Mouse (Mus musculus) Patski (cell line): ENCODE data around the gene Ptprf. TPM values are rescaled to one million over a fixed set of nuclear protein-coding genes. Genes with fewer than 3 reads are reported as not detected.

Source experiments
- ATAC-seq: fragments of 100-300 bp; one replicate; pipeline ENCODE4 v1.8.0; 2021
- CTCF ChIA-PET: fragments of 350-600 bp; sonication (Branson Sonifier 250); formaldehyde crosslinking; loops from one replicate; lab custom pipeline; 2022; ENCODE audit warnings: inconsistent platforms; lab: Charles Lee
- POLR2A ChIA-PET: fragments of 350-600 bp; sonication (Branson Sonifier 250); formaldehyde crosslinking; loops from one replicate; lab custom pipeline; 2022; ENCODE audit warnings: antibody characterized with exemption, inconsistent platforms; lab: Charles Lee
- DNase-seq: peaks from one replicate; pipeline ENCODE4 v3.0.0-alpha.2; 2011; ENCODE audit warnings: low read depth, low spot score
- H3K27me3 ChIP-seq: fragments of 371-371 bp; one replicate; pipeline ENCODE4 v1.5.1; 2021
- CTCF ChIP-seq: fragments of 100-300 bp; IDR thresholded peaks from one replicate; pipeline ENCODE4 v1.5.1; 2021
- in situ Hi-C: fragments of 300-500 bp; cut with MboI; formaldehyde crosslinking; loops from 3 replicates; pipeline ENCODE4 v1.11.1; 2018; ENCODE audit warnings: low pct_unique_long_range_greater_than_20kb, mixed read lengths
- polyA plus RNA-seq: library from polyadenylated mRNA; unstranded; gene quantifications from one replicate; pipeline ENCODE4 v1.2.3, GENCODE M21; 2021

The Ptprf gene
- polyA plus RNA-seq, 1 experiment from 2014 or later: 5.9 TPM

DNA sequence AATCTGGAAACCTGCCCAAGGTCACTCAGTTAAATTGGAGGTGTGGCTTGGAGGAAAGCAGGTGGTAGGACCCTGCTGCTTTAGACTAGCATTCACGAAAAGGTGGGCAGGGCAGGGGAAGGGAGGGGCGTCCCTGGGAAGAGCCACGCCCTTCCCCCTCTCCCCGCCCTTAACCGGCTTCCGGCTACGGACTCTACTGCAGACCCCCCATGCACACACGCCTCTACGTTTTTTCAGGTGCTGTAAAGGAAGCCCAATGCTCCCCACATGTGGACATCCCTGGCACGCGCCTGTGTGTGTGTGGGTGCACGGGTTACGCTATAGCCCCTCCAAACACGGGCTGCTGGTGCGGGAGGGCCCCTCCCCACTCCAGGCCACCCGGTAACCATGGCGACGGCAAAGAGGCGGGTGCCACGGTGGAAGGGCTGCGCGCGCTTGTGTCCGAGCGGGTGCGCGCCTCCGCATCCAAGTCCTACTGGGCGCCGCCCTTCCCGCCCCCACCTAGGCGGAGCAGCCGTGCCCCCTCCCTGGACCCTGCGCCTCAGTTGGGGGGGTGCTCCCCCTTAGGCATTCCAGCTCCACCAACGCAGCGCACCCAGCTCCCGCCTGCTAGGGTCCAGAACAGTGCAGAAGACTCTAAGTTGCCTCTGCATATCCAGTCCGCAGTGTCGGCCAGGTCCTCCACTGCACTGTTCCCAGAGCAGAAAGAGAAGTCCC lies 30.5 kb downstream of the Ptprf start:
- no peaks in the 10 kb centered on the region for H3K27me3 ChIP-seq
- DNase-seq (no peak), ATAC-seq (no peak)
- ChIA-PET POLR2A (no interaction called here), CTCF (no interaction called here)
- in situ Hi-C loops: no loop called here
- no peak for TF ChIP-seq CTCF

DNA sequence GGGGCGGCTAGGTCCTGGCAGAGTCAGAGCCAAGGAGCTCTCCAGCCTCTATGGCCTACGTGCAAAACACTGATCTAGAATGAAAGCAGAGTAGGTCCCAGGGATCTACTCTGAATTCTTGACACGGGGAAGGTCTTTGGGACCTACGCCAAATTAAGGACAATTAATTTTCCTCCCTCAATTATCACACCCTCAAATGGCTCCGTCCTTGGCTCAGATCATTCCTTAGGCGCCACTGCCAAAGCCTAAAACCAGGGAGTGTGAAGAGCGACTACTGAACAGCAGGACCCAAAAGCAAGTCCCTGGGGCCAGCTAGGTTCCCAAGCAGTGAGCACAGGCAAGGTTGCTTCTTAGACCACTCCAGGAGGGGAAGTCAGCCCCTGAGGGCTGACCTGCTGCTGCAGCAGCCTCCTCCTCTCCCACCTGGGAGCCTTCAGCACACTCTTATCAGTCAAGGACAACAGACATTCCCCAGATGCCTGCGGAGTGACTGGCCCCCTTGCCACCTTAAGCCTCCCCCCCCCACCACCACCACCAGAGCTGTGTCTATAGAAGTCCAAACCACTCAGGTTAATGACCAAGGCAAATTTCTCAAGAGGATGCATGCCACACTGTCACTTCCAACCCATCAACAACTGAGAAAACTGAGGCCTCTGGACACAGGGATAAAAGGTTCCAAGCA lies 31.3 kb downstream of the Ptprf start:
- TF ChIP-seq CTCF: no peak
- no peaks in the 10 kb centered on the region for H3K27me3 ChIP-seq
- in situ Hi-C loops: no loop called here
- DNase-seq (no peak), ATAC-seq (no peak)
- ChIA-PET POLR2A (no interaction called here), CTCF (no interaction called here)

DNA sequence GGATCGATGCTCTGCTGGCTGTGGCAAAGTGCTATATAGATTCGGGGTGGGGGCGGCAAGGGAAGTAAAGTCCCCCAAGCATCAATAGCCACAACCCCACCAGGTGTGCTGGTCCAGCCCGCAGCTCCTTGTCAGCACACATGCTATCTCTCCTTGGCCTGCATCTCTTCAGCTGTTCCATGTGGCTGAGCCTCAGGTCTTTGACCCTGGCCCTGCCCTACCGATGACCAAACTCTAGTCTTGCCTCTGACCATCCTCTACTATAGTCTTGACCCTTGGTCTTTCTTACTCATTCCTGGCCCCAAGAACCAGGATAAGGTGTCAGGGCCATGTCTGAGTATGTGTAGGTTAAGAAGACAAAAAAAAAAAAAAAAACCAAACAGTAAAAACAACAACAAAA lies 33.2 kb downstream of the Ptprf start:
- H3K27me3 ChIP-seq: no peaks in the 10 kb centered on the region
- ChIA-PET CTCF (interaction anchor here (1.3 kb wide), 1 partner anchor 10 kb away, joined by 4 read pairs; no protein-coding TSS in a partner anchor), POLR2A (interaction anchor here (0.6 to 0.8 kb wide), 4 partner anchors 18 to 45 kb away, joined by 4 read pairs; no protein-coding TSS in a partner anchor)
- TF ChIP-seq CTCF: no peak
- DNase-seq (no peak), ATAC-seq (no peak)
- in situ Hi-C loops: no loop called here

DNA sequence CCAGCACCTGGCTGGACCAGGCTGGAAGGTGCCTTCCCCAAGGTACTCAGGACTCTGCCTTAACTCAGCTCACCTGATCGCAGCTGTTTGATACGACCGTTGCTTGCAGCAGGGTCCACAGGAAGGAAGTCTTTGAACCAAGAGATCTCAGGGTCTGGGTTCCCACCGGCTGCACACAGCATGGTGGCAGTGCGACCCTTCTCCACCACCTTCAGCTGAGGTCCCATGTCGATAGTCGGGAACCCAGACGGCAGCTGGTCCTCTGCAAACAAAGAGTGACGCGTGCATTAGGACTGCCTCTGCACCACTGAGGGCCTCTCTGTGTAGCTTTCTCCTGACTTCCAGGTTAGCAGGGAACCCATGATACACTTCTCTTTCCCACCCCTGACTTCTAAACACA lies 33.8 kb downstream of the Ptprf start:
- in situ Hi-C loops: no loop called here
- ChIA-PET CTCF (interaction anchor here (1.3 kb wide), 1 partner anchor 9 kb away, joined by 4 read pairs; no protein-coding TSS in a partner anchor), POLR2A (interaction anchor here (0.8 kb wide), 1 partner anchor 38 kb away, joined by 4 read pairs; no protein-coding TSS in a partner anchor)
- H3K27me3 ChIP-seq: no peaks in the 10 kb centered on the region
- DNase-seq (no peak), ATAC-seq (no peak)
- no peak for TF ChIP-seq CTCF

DNA sequence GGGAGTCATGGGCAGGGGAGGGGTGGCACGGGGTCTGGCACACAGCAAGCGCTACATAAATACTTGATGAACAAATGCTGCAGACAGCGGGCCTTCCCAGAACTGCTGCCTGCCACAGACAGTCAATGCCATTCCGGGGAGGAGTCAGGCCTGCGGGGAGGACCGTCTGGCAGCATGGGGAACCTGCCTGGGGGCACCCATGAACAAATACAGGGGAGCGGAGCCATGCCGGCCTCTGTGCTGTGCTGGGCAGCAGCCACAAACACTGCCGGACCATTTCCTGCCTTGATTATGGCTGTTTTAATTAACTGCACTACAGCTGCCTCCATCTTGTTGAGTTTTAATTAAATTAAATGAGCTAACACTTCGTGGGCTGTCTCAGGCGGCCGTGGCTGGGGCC lies 35.0 kb downstream of the Ptprf start:
- in situ Hi-C loops: no loop called here
- ChIA-PET POLR2A (no interaction called here), CTCF (no interaction called here)
- no peak for TF ChIP-seq CTCF
- DNase-seq (no peak), ATAC-seq (no peak)
- H3K27me3 ChIP-seq: no peaks in the 10 kb centered on the region

DNA sequence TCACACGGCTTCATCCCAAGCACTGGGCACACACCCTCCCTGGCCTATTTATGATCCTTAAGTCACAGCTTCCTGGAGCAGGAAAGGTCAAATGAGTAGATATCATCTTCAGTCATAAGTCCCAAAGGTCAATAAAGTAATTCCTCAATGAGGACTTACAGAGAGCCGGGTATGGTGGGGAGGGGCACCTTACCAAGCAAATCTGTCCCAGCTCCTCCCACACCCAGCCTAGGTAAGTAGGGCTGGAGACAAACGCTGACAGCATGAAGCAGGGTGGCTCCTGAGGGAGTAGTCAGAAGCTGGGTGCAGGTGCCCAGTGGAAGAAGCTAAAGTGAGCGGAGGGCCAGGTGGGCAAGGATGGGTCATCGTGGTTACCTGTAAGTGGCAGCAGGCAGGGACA lies 36.3 kb downstream of the Ptprf start:
- ChIA-PET CTCF (no interaction called here), POLR2A (no interaction called here)
- no peak for TF ChIP-seq CTCF
- in situ Hi-C loops: no loop called here
- ATAC-seq (no peak), DNase-seq (no peak)
- no peaks in the 10 kb centered on the region for H3K27me3 ChIP-seq

DNA sequence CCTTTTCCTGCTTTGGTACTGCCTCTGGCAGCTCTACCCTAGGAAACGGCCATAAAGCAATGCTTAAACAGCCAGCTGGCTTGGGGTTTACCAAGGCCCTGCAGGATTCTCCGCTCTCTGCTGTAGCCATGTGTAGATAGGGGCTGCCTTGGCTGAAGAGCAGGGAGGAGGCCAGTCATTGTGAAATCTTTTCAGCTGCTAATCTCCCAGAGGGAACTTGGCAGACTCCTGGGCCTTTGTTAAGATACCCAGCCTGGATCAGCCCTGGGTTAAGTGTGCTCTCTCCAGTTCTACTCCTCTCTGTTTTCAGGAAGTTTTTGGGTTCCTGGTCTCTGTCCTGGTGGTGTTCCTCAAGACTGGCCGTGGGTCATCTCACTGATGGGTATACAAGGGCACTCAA lies 43.9 kb downstream of the Ptprf start:
- in situ Hi-C loops: no loop called here
- CTCF ChIA-PET: interaction anchor here (1.5 kb wide), 1 partner anchor 11 kb away, joined by 4 read pairs; no protein-coding TSS in a partner anchor
- ATAC-seq (no peak), DNase-seq (no peak)
- H3K27me3 ChIP-seq: no peaks in the 10 kb centered on the region
- TF ChIP-seq CTCF: no peak
- POLR2A ChIA-PET: no interaction called here

DNA sequence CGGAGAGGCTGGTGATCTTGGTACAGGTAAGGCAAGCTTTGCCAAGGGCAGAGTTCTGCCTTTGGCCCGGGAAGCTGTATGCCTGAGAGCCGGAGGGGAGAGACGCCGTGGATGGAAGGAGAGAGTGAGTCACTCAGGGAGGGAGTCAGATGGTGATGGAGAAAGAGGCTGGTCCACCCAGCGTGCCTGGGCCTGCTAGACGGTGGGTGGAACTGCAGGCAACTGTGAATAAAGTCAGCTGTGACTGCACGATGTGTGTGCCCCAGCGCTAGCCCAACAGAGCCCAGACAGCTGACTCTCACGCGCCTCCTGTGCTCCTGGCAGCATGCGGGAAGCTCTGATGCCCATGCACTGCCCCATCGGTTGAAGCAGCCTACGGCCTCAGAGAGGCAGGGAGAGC lies 45.4 kb downstream of the Ptprf start:
- no peak for TF ChIP-seq CTCF
- in situ Hi-C loops: no loop called here
- no peak for DNase-seq
- no peaks in the 10 kb centered on the region for H3K27me3 ChIP-seq
- CTCF ChIA-PET: no interaction called here
- ATAC-seq: no peak
- POLR2A ChIA-PET: no interaction called here

DNA sequence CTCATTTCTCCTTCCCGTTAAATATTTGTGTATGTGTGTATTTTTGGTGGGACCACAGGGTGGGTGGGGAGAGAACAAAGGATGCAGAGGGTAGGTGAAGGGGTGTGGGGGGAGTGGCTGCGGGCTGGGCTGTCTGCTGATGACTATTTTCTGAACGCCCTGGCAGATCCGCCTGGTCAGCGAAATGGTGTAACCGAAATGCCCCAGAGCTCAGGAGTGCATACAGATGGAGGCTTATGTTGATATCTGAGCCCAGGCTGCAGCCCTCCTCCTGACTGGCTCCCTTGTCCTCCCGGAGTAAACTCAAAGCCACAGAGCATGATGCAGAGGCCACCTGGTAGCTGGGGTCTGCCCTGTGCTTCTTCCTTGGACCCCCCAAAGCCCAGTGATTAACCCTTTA lies 47.4 kb downstream of the Ptprf start:
- ATAC-seq: no peak
- ChIA-PET CTCF (no interaction called here), POLR2A (no interaction called here)
- no peak for DNase-seq
- in situ Hi-C loops: no loop called here
- TF ChIP-seq CTCF: no peak
- H3K27me3 ChIP-seq: no peaks in the 10 kb centered on the region

DNA sequence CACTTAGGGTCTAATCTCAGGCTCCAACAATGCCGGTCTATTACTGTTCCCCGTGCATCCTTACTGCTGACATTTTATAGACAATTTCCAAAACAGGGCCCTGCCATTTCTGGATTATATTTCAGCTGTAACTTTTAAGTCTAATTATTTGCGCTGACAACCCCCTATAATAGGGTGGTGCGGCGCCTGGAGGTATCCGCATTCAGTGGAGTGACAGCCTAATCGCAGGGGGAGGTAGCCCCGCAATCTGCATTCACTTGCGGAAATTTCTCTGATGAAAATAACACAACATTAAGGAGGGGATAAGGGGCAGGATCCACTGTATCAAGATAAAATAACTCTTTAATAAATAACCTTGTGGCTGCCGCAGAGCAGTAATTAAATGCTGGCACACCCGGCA lies 47.9 kb downstream of the Ptprf start:
- H3K27me3 ChIP-seq: no peaks in the 10 kb centered on the region
- ATAC-seq (no peak), DNase-seq (no peak)
- no peak for TF ChIP-seq CTCF
- ChIA-PET POLR2A (no interaction called here), CTCF (no interaction called here)
- in situ Hi-C loops: no loop called here
